Mouse (Mus musculus): Measurements from ENCODE around the gene Sez6l.

The Sez6l gene

DNA sequence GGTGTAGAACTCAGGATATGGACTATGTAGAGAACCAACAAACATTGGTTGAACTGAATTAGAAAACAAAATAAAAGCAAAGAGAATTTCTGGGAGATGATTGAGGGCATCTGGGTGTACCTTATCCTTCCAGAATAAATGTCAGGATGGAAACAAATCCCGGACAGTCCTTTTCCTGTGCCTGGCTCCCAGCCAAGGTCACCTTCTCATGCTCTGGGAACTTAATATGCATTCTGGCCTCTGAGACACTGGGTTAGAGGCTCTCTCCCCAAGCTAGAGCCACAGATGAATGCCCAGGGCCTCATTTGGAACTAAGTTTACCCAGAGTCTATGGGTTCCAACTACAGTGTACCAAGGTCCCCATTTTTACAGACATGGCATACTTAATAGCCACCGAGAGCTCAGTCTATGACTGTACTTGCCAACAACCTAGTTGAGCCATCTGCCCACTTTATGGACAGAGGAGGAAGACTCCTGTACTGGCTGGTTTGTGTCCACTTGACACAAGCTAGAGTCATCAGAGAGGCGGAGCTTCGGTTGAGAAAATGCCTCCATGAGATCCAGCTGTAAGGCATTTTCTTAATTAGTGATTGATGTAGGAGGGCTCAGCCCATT, 7.3 kb upstream of the Sez6l start:
- DNase-seq (ENCODE audit: low spot score): no peak

DNA sequence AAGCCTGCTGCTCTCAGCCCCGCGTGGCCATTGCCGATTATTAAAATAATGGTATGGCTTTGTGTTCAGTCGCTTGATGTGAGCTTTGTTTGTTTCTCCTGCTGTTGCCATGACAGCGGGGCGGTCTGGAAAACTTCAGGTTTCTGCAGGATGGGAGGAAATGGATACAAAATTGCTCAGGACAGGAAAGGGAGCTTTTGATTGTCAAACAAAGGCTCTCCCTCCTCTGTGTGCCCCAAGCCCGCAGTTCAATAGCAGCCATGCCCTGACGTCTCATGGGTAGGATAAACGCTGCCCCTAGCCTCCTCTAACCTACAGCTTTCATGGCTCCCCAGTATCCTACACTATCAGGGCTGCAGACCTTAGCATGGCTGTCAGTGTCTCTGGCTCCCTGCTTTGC, 6.3 kb upstream of the Sez6l start:
- no peak for DNase-seq (ENCODE audit: low spot score)

DNA sequence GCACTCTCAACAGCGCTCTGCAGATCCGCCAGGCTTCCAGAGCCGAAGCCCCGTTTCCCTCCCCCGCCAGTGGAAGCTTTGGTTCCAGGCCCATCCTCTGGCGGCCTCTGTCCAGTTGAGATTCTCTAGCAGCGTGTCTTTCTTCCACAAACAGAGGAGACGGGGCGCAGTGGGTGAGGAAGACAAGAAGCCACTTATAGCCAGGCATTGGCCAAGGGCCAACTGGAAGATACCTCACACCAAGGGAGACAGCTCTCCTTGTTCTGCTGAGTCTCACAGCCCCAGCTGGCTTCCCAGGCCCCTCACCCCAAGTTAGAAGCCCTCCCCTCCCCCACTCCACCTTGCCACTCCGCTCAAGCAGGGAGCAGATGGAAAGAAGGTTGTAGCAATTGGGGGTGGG, 765 bp upstream of the Sez6l start:
- DNase-seq (ENCODE audit: low spot score): peak; percentile 67

DNA sequence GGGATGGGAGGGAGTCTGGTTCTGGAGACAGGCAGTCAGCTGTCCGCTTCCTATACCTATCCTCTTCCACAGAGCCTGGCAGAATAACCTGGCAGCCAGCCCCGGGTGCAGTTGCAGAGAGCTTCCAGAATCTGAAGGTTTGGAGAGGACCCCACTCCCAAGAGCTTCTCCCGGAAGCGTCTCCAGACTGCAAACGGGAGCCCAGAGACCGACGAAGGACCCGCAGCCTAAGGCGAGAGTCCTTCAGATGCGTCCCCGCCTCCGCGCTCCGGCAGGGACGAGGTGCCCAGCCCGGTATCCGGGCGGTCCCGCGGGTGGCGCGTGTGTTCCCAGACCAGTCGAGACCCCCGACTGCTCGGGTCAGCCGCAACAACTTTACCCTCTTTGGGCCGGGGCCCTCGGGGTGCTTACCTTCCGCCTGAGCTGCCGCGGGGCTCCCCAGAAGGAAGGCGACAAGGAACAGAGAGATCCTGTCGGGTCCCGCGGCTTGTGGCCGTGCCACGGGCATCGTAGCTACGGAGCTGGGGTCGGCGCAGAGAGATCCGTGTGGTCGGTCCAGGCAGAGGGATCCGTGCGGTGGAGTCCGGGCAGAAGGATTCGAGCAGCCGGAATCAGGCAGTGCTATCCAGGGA, 508 bp downstream of the Sez6l start:
- DNase-seq (ENCODE audit: low spot score): no peak

GRCm38 (mm10) chr5:112575151-112575915, 1.7 kb downstream of the Sez6l start:
- DNase-seq (ENCODE audit: low spot score): no peak

GRCm38 (mm10) chr5:112573916-112574315, 3.1 kb downstream of the Sez6l start:
- peak; percentile 79 for DNase-seq (ENCODE audit: low spot score)

DNA sequence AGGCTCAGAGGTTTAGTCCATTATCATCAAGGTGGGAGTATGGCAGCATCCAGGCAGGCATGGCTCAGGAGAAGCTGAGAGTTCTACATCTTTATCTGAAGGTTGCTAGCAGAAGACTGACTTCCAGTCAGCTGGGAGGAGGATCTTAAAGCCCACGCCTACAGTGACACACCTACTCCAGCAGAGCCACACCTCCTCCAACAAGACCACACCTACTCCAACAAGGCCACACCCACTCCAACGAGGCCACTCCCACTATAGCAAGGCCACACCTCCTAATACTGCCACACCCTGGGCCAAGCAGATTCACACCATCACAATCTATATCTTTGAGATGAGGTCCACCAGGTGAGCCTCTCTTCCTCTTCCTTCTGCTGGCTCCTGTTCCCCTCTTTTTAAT, 4.8 kb downstream of the Sez6l start:
- no peak for DNase-seq (ENCODE audit: low spot score)

- no peak for DNase-seq (ENCODE audit: low spot score)
Measured at GRCm38 (mm10) chr5:112565489-112565888, 11.5 kb downstream of the Sez6l start.

DNA sequence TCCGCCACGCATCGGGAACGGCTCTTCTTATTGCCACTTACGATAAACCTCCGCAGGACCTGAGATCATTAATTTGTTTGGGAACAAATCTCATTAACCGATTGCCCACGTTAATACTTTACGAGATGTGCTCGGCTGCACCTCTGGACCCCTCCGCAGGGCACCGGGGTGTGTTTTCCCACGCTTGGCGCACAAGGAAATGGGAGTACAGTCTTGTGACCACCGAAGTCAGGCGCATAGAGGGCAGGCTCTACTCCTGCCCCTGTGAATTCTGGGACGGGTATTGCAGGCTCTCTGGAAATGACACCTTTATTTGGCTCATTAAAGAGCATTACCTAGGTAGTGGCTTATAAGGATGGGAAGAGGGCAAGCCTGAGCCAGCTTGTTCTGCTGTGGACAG, 11.9 kb downstream of the Sez6l start:
- DNase-seq (ENCODE audit: low spot score): no peak

DNA sequence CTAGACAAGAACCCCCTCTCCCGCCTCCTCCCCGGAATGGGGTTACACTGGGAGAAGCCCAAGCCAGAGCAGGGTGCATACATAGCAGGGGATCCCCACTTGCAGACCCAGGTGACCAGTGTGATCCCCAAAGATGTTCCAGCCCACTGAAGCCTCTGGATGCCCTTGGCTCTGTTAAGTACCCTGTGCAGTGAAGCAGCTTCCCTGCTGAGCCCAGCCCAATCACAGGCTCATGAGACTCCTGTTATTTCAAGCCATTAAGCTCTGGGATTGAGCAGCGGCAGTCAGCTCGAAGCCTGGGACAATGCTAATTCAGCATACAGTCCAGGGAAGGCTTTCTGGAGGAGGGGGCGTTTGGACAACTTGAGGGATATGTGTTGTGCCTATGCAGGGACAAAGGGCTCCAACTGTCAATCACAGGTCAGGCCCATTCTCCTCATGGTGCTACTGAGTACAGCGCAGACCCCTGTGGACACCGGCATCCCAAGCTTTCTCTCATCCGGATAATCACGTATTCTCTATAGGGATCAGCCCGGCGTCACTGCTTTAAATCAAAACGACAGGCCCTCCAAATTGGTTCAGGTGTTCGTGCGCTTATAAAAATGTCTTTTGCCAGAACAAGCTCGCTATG, 16.0 kb downstream of the Sez6l start:
- no peak for DNase-seq (ENCODE audit: low spot score)

DNA sequence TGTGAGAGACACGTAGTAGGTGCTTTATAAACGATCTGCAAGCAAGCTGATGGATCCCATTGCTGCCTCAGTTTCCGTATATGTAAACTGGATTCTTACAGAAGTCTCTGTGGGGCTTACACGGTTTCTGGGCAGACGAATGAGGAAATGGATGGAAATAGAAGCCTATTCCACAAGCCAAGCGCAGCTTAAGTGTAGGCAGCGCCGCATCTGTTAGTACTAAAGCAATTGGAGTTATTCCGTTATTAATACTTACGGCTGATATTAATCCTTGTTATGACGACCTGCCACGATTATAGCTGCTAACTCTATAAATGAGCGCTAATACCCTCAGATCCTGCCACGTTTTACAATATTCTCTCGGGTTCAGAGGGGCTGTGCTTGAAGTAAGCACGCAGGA, 16.8 kb downstream of the Sez6l start:
- peak; percentile 52 for DNase-seq (ENCODE audit: low spot score)

GRCm38 (mm10) chr5:112557396-112557795, 19.6 kb downstream of the Sez6l start:
- DNase-seq (ENCODE audit: low spot score): no peak

DNA sequence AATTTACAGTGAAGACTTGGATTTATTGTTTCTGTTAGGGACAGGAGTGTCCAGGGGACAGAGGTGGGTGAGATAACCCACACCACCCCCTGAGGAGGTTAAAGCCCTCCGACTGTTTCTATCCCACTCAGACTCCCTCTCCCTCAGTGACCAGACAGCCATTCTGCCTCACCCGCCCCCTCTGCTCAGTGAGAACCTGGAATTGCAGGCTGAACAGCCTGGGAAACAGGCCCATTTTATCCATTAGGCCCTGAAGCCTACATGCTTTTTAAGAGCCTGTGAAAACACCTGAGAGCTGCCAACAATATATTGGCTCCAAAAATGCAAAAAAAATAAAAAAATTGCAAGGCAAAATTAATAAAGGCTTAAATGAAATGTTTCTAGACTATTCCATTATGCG, 20.3 kb downstream of the Sez6l start:
- no peak for DNase-seq (ENCODE audit: low spot score)

GRCm38 (mm10) chr5:112554508-112554907, 22.5 kb downstream of the Sez6l start:
- DNase-seq (ENCODE audit: low spot score): no peak

- DNase-seq (ENCODE audit: low spot score): no peak
Measured at GRCm38 (mm10) chr5:112552786-112553185, 24.2 kb downstream of the Sez6l start.

- peak; percentile 80 for DNase-seq (ENCODE audit: low spot score)
Measured at GRCm38 (mm10) chr5:112551975-112552728, 24.8 kb downstream of the Sez6l start.

DNA sequence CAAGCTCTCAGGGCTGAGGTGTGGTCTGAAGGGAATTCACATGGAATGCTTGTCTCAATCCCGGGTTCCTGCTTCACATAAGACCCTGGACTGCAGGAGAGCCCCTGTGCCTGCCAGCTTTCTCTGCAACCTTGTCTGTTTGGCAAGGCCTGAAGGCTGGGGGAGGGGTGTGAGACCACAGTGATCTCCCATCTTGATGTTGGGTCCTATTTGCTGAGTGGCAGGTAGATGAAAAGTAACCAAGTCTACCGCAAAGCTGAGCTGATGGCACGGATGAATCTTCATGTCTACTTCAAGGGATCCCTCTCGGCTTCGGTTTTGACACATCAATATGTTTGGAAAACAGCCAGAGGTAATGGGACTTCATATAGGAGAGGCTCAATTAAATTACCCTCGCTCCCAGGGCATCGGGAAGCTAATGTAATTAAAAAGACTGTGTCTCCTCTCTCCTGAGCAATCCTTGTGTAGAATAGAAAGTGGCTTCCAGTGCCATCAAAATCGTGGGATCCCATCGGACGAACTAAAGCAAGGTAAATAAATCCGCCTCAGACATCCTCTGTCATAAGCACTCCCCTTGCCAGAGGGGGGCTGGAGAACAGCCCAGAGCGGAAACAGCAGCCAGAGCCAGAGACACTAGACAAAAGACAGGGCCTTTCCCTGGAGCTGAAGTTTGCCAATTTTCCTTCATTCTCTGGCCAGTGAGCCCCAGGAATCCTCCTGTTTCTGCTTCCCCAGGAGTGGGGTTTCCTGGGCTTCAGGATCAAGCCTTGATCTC, 28.0 kb downstream of the Sez6l start:
- no peak for DNase-seq (ENCODE audit: low spot score)

DNA sequence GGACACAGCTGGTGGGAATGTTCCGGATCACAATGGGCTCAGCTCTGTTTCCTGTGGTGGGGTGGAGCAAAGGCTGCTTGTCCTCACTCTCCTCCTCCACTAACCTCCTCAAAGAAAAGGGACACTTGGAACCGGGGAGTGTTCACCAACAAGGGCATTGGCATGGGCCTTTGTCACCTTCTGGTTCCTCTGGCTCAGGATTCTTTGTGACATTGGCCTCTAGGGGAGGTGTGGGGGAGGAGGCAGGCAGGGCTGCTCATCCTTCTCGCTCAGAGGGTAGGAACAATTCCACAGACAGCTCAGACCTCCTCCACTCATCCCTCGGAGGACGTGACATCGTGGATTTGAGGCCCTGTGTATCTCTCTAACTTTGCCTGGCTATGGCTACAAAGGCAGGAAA, 30.2 kb downstream of the Sez6l start:
- DNase-seq (ENCODE audit: low spot score): no peak

DNA sequence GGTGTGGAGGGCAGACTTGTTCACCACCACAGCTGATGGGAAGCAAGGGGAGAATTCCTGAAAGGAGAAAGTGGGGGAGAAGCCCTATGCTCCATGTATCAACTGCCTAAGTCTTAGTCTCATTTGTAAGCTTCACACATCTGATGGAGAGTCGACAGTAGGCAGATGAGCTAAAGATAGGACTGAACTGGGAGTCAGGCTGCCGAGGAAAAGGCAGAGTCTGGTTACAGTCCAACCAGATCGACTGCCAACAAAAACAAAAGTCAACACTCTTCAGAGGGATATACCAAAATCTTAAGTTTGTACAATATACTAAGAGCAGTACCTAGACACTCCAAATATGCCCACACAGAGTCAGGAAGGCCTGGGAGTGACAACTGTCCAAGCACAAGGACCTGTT, 38.7 kb downstream of the Sez6l start:
- no peak for DNase-seq (ENCODE audit: low spot score)

- peak; percentile 67 for DNase-seq (ENCODE audit: low spot score)
Measured at GRCm38 (mm10) chr5:112535868-112536267, 41.1 kb downstream of the Sez6l start.

GRCm38 (mm10) chr5:112534146-112534545, 42.8 kb downstream of the Sez6l start:
- no peak for DNase-seq (ENCODE audit: low spot score)
